Mouse (Mus musculus) thymus, adult 2 months (tissue): ENCODE data around the gene Lypd6b. TPM values are rescaled to one million over a fixed set of nuclear protein-coding genes. Genes with fewer than 3 reads are reported as not detected.

Experiments used
- DNase-seq: peaks from one replicate; pipeline ENCODE4 v3.0.0; 2021
- H3K27ac ChIP-seq: fragments of 200-500 bp; 2 replicates; pipeline ENCODE4 v1.5.1; 2012; ENCODE audit warnings: low read length, control low read depth; ENCODE audit not compliant: control insufficient read depth, insufficient read depth
- H3K27me3 ChIP-seq: fragments of 200-500 bp; 2 replicates; pipeline ENCODE4 v1.6.1; 2012; ENCODE audit warnings: mild to moderate bottlenecking, low read length, moderate library complexity, mixed read lengths; ENCODE audit not compliant: control insufficient read depth, insufficient read depth
- H3K36me3 ChIP-seq: fragments of 200-500 bp; 2 replicates; pipeline ENCODE4 v1.6.1; 2012; ENCODE audit warnings: mild to moderate bottlenecking, low read length, moderate library complexity; ENCODE audit not compliant: control insufficient read depth, insufficient read depth
- H3K4me1 ChIP-seq: fragments of 200-500 bp; replicated peaks from 2 replicates; pipeline ENCODE4 v1.6.1; 2012; ENCODE audit warnings: low read length; ENCODE audit not compliant: control insufficient read depth, insufficient read depth
- H3K4me3 ChIP-seq: fragments of 200-500 bp; 2 replicates; pipeline ENCODE4 v1.5.1; 2012; ENCODE audit warnings: mild to moderate bottlenecking, low read length, control low read depth, moderate library complexity; ENCODE audit not compliant: control insufficient read depth, insufficient read depth
- CTCF ChIP-seq: fragments of 200-500 bp; IDR thresholded peaks from 2 replicates; pipeline ENCODE4 v1.5.1; 2012; ENCODE audit warnings: mild to moderate bottlenecking, control low read depth, low read length, moderate library complexity, borderline replicate concordance; ENCODE audit not compliant: control insufficient read depth, poor library complexity, insufficient read depth; ENCODE audit errors: extremely low read depth
- POLR2A ChIP-seq: fragments of 200-500 bp; IDR thresholded peaks from 2 replicates; pipeline ENCODE4 v1.6.1; 2012; ENCODE audit warnings: mild to moderate bottlenecking, low read length, control low read depth, moderate library complexity; ENCODE audit not compliant: control insufficient read depth, poor library complexity, insufficient read depth; ENCODE audit errors: extremely low read depth
- WGBS: fragments of 180-500 bp; shearing (Covaris S2); methylation state at CpG from one replicate; pipeline ENCODE4 v1.1.7; 2018; 5-methylcytosine and 5-hydroxymethylcytosine counted together
- polyA plus RNA-seq: library from polyadenylated mRNA; depleted of rRNA; stranded (reverse); fragments of >200 nt; gene quantifications from 2 replicates; pipeline ENCODE4 v1.2.3, GENCODE M21; 2012

Lypd6b gene
- polyA plus RNA-seq, 1 experiment, result 5.8 TPM

DNA sequence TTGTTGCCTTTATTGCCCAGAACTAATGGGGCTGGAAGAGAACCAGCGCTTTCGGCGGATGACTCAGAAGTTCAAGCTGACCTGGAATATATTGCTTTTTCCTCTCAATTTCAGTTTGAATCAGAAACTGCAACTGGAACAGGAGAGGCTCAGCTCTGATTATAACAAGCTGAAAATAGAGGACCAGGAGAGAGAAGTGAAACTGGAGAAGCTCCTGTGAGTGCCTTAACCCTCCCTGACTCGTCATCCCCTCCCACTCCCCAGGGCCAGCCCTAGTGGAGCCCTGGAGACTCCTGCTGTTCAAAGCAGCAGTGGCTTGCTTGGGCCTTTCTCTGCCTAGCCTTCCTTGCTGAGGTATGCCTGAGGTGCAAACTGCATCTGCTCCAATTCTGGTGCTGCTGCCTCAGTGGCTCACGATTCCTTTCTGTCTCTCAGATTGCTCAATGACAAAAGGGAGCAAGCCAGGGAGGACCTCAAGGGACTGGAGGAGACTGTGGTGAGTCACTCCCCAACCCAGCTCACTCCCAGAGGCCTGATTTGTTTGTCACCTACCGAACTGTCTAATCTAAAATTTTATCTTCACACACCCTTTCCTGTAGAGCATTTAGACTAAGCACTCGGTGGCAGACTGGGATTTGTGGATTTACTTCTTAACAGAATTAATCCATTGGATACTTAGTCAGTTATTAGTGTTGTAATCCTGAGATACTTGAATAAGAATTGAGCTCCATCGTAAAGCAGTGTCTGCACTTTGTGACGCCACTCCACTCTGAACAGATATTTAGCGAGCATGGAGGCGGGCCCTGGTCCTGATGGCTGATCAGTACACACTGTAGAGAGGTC lies 43.0 kb upstream of the Lypd6b start:
- H3K4me1 ChIP-seq, result peaks cover 16% of the 10 kb centered on the region
- no peak overlapping the region for H3K27ac ChIP-seq
- TF ChIP-seq POLR2A (no peak), CTCF (no peak)
- no peaks in the 10 kb centered on the region for H3K27me3 ChIP-seq
- WGBS, result 73% methylated on average over 11 of the region's 11 CpGs
- H3K4me3 ChIP-seq, result no peak overlapping the region
- H3K36me3 ChIP-seq, result no peaks in the 10 kb centered on the region
- no peak for DNase-seq

DNA sequence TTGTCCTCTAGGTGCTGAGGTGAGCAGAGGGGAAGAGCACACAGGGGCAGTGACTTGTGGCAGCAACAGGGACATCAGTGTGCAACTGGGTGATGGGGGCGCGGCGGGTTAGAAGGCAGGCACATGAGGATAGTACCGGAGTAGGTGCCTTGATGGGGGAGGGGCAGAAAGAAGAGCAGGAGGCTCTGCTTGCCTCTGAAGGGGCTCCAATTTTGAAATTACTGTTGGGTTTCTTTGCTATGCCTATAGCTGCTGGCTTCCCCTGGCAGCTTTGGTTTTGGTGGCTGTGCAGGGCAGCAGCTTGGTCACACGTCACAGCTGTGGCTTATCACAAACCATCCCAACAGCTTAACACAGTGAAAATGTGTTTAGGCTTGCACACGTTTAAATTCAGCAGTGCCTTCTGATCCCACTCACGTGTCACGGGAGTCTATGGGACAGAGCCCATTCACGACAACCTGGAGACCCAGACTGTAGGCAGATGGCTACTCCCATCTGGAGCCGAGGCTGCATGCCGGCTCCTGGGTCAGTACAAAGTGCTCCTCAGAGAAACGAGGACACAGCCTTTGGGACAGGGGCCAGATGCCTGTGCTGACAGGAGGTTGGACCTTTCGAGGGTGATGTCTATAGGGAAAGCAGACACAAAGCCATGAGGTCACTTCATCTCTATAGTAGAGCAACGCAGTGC lies 42.2 kb upstream of the Lypd6b start:
- no peaks in the 10 kb centered on the region for H3K27me3 ChIP-seq
- H3K27ac ChIP-seq, result no peak overlapping the region
- no peak overlapping the region for H3K4me3 ChIP-seq
- no peak for TF ChIP-seq CTCF
- no peak for TF ChIP-seq POLR2A
- DNase-seq, result no peak
- H3K36me3 ChIP-seq, result no peaks in the 10 kb centered on the region
- WGBS, result 90% methylated on average over 14 of the region's 14 CpGs
- peaks cover 16% of the 10 kb centered on the region for H3K4me1 ChIP-seq

DNA sequence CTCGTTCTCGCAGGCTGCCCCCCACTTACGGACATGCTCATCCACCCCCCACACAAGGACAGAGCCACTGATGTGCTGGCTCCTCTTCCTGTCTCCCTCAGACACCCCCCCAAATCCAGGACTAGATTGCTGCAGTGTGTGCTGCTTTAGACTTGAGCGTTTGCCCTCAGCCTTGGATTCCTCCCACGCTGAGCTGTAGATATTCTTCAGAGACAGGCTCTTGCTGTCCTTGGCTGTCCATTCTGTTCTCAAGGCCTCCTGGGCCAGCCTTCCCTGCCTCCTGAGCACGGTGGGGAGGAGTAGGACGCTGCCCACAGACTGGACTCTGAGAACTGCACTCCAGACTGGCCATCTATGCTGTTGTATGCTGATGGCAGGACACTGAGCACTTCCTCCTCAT lies 40.5 kb upstream of the Lypd6b start:
- Histone ChIP-seq H3K36me3 (no peaks in the 10 kb centered on the region), H3K27ac (no peak overlapping the region), H3K4me3 (no peak overlapping the region), H3K27me3 (no peaks in the 10 kb centered on the region), H3K4me1 (peaks cover 13% of the 10 kb centered on the region)
- 88% methylated on average over 7 of the region's 7 CpGs for WGBS
- no peak for DNase-seq
- no peak for TF ChIP-seq POLR2A
- no peak for TF ChIP-seq CTCF

DNA sequence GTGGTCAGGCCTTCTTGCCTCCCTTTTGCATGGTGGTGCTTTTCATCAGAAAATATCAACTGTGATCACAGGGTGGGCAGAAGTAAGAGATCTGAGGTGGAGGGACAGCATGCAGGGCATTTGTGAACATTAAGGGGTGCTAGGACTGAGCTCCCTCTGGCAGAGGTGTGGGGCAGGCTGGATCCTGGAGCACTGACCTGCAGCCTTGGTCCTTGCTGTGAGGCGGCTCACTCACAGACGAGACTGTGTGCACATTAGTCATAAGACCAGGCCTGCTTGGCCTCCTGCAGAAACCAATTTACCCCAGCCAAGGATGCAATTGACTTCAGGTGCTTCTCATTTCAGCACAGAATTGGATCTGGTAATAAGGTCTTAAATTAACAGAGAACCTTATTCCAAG lies 39.8 kb upstream of the Lypd6b start:
- WGBS, result 100% methylated on average over 2 of the region's 2 CpGs
- peaks cover 8% of the 10 kb centered on the region for H3K4me1 ChIP-seq

DNA sequence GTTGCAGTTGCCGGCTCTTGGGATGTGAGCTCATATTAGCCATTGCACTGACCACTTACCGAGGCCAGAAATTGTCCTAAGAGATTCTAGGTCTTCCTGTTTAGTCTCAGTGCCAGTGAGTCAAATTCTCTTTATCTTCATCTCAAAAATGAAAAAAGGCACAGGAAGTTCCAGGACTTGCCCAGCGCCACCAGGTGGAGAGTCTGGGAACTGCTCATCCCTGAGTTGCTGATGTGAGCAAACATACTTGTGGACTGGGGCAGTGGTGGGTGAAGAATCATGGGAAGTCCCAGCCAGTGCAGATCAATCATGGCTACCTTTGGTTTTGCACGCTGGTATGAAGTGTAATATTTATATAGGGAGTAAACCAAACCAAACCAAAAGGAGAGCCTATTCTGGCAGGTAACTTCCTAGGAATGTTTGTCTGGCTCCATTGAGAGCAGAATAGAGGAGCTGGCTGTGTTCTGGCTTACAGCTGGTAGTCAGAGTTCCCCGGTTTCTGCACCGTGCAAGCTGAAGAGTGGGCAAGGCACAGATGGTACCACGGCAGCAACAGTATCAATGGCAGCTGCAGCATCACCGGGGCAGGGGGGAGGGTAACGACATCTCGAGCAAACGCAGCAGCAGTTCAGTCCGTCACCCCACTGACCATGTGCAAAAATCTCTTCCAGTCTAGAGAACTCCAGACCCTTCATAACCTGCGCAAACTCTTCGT lies 38.7 kb upstream of the Lypd6b start:
- H3K4me3 ChIP-seq, result no peak overlapping the region
- TF ChIP-seq CTCF, result peak; percentile 23; the same call in 1 of the 2 replicates
- TF ChIP-seq POLR2A, result no peak
- 92% methylated on average over 14 of the region's 14 CpGs for WGBS
- no peaks in the 10 kb centered on the region for H3K36me3 ChIP-seq
- H3K27me3 ChIP-seq, result no peaks in the 10 kb centered on the region
- DNase-seq, result peak; percentile 62
- no peaks in the 10 kb centered on the region; the same call in 1 of the 2 replicates for H3K4me1 ChIP-seq
- no peak overlapping the region for H3K27ac ChIP-seq

More for the DNA sequence above, 39.8 kb upstream of the Lypd6b start:
- H3K36me3 ChIP-seq, result no peaks in the 10 kb centered on the region
- no peak overlapping the region for H3K27ac ChIP-seq
- H3K4me3 ChIP-seq, result no peak overlapping the region
- no peak for DNase-seq
- no peak for TF ChIP-seq CTCF
- TF ChIP-seq POLR2A, result no peak
- no peaks in the 10 kb centered on the region for H3K27me3 ChIP-seq

DNA sequence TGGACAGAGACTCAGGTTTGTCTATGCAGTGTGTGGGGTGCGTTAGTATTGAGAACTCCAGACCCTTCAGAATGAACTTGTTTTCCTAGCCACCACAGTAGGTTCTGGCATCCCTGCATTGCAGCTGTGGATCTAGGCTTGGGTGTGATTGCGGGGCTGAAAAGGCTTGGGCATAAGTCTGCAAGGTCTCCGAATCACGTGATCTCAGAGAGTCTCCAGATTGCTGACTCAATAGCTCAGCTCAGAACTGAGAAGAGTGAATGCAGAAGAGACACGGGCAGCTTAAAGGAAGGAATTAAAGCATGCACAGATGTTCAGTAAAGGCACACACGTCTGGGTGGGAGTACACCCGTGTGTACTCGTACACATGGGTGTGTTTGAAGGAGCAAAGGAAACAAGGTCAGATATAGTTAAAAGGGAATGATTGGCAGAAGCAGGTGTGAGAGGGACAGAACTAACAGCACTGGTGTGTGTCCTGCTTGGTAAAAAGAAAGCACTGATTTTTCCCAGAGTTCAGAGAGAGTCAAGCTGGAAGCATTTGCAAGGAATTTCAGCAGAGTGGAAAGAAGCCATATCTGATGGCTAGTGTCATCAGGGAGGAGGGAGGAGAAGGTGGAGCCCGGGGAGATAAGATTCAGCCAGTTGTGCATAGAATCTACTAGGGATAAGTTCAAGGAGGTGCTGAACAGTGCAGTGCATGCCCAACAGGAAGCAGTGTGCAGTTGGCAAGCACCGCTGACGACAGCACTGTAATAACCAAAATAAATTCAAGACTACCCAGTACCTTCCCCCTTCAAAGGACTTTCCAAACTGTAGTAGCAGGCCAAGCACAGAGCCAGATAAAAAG lies 37.5 kb upstream of the Lypd6b start:
- Histone ChIP-seq H3K36me3 (no peaks in the 10 kb centered on the region), H3K4me3 (no peak overlapping the region), H3K27me3 (no peaks in the 10 kb centered on the region), H3K4me1 (no peaks in the 10 kb centered on the region; the same call in 1 of the 2 replicates), H3K27ac (no peak overlapping the region)
- WGBS, result 68% methylated on average over 11 of the region's 11 CpGs
- TF ChIP-seq CTCF, result no peak
- TF ChIP-seq POLR2A, result no peak
- no peak for DNase-seq
